Mouse (Mus musculus): ENCODE results near the gene Brinp2. TPM values are rescaled to one million over a fixed set of nuclear protein-coding genes. Genes with fewer than 3 reads are reported as not detected.

Gene Brinp2
- total RNA-seq (2021), result under 1 TPM; 0.18 to 0.22 TPM
- long read RNA-seq, experiment 1, result 0 reads
- long read RNA-seq, experiment 2, result 0 reads

DNA sequence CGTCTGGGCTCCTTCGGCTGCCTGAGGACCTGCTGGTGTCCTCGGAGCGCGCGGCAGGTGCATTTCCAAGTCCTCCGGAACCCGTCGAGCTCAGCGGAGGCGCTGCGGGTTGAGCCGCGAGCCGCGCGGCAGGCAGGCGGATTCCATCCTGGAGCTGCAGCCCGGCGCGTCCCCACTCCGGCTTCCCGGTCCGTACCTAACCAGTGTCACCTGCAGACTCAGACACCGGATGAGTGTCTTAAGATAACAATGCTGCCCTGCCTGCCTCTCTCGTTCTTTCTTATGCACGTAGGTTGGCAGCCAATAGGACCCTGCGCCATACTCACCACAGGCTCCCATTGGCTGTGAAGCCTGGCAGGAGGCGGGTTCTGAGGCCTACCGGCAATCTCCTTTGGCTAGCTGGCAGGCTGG, at the start of gene Brinp2:
Brinp2 (minus strand) TSS at position 276 of the 411 bp plus-strand sequence.
- peak; percentile 64 to 71 for DNase-seq

DNA sequence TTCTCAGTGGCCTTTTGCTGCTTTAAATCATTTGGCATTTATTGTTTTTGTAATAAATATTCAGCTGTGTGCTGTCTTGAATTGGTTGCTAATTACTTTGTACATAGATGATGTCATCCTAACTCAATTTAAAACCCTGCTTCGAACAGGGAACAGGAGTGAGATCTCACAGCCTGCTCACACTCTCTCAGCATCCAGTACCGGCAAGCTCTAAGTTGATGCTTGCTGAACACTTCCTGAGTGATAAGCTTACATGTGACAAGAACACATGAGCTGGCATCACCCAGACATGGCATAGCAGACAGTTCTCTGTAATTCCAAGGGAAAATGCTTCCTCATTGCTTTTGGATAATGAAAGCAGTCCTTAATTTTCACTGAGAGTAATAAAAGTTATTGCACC, 44.8 kb upstream of the Brinp2 start:
- no peak for DNase-seq

DNA sequence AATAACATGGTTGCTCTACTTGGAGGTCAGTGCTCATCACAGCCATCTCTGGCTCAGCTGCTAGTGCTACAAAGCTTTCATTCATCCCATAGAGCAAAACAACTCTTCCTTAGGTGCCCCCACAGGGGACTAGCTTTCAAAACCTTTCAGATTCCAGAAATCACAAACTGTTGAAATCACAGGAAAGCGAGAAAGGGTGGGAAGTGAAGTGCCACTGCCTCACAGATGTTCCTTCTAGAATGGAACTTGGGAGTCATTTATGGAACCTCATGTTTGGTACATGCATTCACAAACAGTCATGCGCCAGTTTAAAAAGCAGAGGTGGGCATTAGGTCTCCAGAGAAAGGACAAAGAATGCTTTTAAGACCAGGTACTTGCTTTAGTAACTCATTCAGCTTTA, 40.9 kb upstream of the Brinp2 start:
- no peak for DNase-seq

DNA sequence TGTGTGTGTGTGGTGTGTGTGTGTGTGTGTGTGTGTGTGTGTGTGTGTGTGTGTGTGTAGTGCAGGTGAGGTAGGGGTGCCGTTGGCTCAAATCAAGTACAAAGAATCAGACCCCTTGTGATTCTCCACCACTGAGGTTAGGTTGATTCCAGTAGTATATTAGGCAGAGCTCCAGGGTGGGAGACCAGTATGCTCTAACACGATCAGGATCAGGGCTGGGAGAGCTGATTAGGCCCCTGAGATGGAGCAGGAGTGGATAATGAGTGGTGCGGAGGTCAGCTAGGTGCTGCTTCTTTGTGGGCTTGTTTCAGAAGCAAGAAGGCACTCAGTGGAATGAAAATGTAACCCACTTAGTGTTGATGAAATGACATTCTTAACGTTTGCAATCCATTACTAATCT, 34.6 kb upstream of the Brinp2 start:
- no peak for DNase-seq

DNA sequence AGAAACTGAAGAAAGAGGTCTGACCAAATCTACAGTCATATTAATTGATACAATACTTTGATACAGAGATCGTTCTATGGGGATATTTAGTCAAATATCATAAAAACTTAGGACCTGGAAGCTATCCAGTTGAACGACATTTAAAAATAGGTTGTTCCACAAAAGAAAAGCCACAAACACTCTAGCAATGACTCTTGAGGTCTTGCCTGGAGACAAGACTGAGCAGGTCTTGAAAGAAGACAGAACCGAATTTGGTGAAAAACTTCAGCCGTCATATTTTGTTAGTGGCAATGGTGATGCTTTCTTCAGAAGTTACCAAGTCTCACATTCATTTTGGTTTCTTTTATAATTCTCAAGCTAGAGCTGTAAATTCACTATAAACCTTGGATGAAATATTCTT, 32.9 kb upstream of the Brinp2 start:
- no peak for DNase-seq

DNA sequence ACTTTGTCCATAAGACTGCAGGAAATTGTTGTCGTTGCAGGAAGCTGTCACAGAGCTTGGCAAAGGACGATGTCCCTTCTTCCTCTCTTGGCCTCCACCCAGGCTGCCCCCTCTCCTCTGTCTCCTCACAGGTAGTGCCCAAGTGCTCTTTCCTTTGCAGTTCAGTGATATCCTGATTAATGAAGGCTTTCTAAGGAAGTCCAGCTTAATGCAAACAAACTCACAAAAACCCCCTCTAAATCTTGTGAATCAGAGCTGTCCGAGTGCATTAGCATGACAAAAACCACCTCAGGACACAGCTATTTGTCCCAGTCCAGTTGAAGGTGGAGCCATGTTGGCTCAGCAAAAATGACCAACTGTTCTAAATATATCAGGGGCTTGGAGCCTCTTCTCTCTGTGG, 30.7 kb upstream of the Brinp2 start:
- DNase-seq, result no peak

DNA sequence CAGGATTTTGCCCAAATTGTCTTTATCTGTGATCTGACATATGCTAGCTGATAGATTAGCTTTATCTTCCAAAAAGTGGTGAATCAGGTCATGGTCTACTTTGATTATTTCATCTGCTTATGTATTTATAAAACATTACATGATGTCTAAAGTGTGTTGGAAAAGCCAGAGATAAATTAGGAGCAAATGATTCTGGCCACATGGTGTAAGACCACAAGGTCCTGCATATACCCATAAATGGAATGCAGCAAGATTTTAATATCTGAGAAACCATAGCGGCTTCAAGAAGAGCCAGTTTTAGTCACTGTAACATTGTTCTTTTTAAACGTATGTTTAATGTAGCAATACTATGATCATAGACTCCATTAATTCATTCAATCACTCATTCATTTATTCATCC, 29.2 kb upstream of the Brinp2 start:
- no peak for DNase-seq

DNA sequence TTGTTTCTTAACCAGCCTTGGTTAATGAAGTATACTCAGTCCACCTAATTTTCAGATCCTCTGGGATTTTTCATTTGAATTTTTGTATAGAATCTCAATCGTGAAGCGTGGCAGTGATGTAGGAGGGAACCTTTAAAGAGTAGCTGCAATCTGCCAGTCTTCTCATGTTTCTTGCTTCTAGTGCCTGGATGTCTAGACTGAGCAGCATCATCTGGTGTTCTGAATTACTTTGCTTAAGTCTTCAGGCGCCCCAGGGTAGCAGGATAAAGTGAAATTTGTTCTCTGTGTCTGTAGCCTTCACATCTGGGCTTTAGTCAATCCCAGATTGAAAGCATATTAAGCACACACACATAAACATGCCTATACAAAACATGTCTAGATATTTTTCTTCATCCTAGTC, 27.1 kb upstream of the Brinp2 start:
- DNase-seq, result no peak

DNA sequence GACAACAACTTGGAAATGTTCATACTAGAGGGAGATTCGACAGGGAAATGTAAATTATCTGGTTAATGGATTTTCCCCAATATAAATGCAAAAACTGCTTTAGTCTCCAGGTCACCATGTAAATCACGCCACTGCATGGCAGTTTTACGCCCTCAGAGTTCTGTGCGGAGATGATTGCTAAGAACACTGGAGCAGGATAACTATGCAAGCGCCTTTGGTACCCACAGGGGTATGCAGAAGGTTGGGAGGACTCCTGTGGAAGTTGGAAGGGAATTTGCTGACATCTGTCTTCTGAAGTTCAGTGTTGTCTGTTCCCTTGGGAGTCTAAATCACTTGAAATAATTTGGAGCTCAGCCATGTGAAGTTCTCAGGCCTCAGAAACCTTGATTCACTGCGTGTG, 26.2 kb upstream of the Brinp2 start:
- no peak for DNase-seq

DNA sequence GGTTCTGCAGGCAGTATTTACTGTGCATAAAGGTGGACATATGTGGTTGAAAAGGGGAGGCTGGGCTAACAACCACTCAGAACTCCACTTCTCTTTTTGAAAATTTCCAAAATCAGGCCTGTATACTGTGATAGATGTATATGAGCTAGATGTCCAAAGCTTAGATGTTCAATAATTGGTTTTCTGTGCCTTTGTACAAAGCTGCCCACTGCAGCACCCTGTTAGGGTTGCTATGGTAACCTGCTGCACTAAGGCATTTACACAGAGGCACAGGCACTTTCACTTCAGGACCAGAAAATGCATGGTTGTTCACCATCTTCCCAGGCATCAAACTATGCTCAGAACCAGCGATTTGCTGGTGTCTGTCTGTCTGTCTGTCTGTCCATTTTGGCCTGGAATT, 8.3 kb upstream of the Brinp2 start:
- DNase-seq, result no peak

DNA sequence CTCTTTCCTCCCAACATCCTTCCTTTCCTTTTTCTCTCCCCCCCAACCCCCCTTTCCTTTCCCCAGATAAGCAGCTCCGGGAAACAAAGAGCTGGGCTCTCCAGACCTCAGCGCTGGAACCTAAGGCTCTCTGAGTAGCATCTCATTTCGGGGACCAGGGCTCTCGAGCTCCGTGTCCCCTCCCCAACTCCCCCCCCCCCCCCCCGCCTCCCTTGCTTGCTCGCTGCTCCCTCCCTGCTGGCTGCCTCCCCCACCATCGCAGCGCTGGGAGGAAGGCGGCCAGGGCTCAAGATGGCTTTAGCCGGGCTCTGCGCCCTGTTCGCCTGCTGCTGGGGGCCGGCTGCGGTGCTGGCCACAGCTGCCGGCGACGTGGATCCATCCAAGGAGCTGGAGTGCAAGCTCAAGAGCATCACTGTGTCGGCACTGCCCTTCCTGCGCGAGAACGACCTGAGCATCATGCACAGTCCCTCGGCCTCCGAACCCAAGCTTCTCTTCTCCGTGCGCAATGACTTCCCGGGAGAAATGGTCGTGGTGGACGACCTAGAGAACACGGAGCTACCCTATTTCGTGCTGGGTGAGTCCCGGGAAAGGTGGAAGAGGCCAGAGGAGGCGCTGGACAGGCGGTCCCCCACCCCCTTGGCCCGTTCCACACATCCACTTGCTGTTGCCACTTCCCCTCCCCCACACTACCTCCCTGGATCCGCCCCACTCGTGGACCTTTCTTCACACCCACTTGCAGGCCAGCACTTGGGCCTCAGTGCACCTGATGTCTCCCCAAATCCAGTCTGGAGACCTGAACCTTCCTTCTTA, 6.4 kb upstream of the Brinp2 start:
- no peak for DNase-seq

DNA sequence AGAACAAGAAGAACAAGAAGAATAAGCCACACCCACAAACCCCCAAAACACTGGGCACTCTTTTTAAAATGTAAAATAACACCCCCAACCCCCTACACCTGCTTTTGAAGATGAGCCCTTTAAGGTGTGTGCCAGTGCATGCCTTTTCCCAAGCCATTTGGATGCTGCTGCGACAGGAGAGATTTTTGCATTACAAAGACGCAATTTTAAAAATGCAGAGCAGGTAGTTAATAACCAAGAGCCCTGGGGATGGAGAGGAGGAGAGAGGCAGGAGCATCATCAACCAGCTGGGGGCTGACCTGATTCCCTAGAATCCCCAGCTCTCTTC, 5.8 kb upstream of the Brinp2 start, which contains the start of gene Astn1:
Astn1 (plus strand) TSS at position 310 of the 328 bp plus-strand sequence.
- DNase-seq, result no peak

DNA sequence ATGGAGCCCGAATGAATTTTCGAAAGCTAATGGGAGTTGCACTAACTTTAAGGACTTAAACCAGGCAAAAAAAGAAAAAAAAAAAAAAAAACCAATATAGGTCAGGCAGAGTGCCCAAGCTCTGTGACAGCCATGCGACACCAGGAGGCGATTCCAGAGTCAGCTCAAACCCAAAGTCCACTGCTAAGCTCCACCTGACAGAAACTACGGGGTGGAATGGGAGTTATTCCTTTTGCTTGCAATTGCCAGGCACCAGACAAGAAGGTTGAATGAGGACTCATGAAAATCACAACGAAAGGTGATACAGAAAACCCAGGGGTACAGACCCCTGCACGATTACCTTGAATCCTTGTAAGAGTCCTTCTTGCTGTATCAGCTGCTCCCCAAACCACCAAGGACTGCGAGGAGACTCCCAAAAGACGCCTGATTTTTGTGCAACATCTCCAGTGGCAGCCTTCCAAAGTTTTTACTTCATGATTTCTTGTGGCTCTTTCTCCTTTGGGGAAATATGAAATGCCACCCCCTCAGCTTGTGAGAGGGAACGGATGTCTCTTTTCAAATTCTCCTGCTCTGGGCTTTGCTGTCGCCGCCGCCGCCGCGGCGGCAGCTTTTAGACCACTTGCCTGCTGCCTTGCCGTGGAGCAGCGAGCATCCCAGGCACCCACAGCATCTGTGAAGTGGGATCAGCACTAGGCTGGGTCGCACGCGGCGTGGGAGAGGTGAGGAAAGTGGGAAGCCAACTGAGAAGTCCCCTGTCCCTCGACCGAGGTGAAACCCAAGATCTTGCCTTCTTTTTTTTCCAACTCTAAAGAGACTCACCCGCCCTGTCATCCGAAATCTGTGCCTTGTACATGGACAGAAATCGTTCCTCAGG, 712 bp downstream of the Brinp2 start:
- DNase-seq, result peak in 1 of 2 experiments; percentile 11

DNA sequence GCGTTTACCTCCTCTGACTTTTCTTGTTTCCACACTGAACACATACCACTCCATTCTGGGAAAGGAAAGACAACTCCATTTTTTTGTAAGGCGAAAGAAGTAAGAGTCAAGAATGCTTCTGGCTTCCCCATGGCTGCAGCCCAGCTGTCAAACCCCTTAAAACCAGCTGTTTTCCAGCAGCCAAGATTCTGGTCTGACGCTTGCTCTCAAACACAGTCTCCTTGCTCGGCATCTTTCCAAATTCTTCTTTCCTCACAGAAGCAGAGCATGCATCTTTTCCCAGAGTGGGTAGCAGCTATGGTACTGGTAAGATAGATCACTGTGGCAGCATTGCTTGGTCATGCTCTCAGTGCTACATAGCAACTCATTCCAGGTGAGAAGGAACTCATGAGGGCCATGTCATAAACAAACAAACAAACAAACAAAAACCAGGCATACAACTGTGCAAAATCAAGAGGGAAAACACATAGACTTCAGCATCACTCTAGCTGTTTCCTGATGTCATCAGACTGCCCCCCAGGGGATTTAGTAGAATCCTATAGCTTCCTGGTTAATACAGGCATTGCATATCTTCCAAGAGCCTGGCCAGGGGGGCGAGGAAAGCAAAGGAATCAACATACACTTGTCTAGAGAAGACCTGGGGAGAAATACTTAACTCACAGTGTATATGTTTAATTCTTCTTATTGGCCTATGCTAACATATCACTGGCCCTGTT, 2.3 kb downstream of the Brinp2 start:
- DNase-seq, result no peak

DNA sequence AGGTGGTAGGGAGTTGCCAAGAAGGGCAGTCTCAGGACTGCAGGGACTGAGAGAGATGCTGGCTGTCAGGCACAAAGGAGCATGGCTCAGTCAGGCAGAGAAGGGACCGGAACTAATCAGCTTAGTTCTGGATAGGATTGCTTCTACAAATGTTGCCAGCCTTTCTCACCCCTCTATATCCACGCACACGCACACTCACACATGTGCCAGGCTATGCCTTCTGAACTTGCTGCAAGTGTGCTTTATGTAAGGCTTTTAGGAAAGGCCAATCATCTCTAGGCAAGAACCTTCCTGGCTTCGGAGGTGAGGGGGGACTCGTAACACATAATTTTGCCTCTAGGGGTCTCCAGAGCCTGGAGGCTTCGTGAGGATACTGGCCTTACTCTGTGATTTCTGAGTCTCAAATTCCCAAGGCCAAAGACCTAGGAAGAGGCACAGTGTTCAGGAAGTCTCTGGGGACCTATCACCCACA, 12.8 kb downstream of the Brinp2 start:
- no peak for DNase-seq

DNA sequence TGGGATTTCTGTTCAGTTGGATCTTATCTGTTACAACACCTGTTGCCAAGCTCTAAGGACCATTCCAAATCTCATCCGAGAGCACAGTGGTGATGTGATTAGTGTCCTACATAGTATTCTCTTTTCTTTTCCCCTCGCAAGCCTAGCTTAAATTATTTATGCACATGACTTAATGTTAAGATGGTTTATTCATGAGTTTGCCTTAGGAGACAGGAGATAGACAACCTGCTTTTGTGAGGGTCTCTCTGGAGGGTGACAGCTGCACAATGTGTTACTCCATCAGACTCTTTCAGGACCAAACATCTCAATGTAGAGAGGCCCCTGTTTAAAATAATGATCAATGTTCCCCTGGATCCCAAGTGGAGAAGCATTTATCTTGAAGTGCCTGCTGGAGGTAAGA, 27.3 kb downstream of the Brinp2 start:
- no peak for DNase-seq

DNA sequence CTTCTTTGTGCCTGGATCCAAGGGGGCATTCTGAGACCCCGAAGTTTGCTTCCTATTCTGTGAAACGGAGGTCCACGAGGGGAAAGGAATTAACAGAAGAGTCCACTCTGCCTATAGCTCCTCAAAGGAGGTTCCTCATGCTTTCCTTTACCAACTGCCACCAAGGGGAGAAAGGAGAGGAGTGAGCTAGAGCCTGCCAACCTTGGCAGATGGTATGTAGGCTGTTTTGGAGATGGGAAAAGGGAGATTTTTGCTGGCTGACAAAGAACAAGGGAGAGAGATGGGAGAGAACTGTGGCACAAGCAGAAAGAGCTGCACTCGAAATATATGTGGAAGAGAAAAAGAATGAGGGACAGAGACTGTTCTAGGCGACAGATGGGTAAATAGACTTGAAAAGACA, 28.0 kb downstream of the Brinp2 start:
- DNase-seq, result no peak

DNA sequence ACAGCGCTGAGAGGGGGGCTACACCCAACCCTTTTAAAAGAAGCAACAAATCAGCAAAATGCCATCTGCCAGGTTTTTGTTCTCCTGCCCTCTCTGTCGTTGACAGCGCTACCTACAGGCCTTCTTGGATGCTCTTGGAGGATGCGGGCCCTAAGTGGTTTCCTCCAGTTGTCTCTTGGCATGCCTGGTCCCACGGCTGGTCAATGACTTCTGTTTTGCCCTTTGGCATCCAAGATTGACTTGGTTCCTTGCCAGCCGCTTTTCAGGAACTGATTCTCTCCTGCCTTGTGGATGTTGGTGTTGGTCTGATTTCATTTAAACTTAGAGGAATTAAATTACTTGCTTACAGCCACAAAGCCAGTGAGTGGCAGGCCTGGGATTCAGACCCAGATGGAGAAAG, 32.8 kb downstream of the Brinp2 start:
- DNase-seq, result no peak

DNA sequence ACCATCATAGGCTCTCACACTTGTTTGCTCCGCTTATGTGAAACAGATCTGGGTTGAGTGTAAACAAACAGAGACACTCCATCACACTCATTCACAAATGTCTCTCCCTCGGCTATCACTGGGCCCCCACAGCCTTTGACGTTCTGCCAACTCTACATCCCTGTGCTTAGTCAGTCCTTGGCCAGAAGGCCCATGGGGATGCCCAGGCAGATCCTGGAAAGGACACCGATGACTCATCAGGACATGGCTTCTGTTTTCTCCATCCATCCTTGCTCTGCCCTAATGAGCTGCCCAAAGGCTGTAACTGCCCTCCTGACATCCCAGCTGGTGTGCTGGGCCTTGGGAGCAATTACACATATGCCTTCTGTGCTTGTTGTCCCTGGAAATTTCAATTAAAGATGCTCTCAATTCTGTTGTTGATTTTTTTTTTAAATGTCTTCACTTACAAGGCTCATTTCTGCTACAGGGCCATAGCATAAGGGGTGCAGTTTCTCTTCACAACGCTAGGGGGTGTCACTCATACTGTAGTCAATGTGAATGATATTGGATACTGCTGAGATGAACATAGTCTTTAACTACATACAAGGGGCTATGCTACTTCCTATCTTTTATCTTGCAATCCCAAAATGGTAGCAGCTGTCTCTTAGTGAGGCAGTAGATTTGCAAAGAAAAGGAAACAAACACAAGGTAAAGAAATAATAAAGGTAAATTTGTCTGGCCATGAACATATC, 45.5 kb downstream of the Brinp2 start:
- peak in 1 of 2 experiments; percentile 0 for DNase-seq

DNA sequence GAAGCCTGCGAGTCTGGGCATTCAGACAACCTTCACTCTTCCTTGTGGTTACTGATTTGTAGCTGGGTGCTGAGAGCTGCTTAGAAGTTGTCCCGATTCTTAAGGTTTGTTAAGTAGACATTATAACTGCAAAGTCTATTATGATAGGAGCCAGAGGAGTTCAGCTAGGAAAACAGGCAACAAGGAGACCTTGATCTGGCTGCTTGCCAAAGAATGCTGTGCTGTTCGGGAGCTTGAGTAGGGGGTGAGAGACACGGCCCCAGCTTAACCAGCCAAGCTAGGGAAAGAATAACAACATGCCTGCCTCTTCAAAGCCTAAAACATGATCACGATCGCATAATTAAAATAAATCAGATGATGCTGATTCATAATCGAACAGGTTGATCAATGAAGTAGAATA, 59.1 kb downstream of the Brinp2 start:
- DNase-seq, result no peak

DNA sequence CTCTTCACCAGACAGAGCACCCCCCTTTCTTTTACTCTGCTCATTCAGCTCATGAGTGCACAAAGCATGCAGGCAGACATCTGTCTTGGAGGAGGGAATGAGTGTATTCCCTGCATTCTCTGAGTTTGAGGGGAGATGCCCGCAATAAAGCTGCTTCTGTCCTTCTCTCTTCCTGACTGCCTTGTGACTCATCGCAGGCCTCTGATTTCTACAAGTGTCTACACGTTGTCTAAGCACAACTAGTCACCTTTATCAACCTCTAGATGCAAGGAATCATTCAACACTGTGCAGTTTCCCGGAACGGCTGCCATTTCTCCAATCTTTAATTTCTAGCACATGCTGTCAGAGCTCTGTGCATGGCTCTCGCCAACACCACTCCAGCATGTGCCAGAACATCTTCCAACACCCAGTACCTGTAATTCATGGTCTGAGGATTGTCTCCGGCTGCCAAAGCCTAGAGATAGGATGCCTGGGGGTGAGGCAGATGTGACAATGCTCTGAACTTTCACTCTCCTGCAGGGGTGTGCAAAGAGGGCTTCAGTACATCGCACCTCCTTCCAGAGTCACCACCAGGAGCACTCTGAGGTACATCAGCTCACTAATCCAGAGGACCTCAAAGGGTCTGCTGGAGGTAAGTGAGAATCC, 59.7 kb downstream of the Brinp2 start:
- DNase-seq, result no peak
